Mouse (Mus musculus) heart, embryonic 10.5 days (tissue): ENCODE measurements at regions not wholly inside any gene's neighbourhood (a gene's known extent, or its start where the extent isn't known, plus 50 kb on each side); places are given as distances from the start of the nearest gene placed in this dataset.

Experiments used
- DNase-seq: peaks from one replicate; pipeline ENCODE4 v3.0.0-alpha.2; 2017; ENCODE audit warnings: low spot score
- H3K27ac ChIP-seq: fragments of 300-500 bp; sonication (generic); 2 replicates; pipeline ENCODE4 v1.5.1; 2016; ENCODE audit warnings: mild to moderate bottlenecking
- H3K27me3 ChIP-seq: fragments of 300-500 bp; sonication (generic); 2 replicates; pipeline ENCODE4 v1.6.1; 2016; ENCODE audit warnings: mild to moderate bottlenecking; ENCODE audit not compliant: poor library complexity, insufficient read depth, severe bottlenecking
- H3K36me3 ChIP-seq: fragments of 300-500 bp; sonication (generic); 2 replicates; pipeline ENCODE4 v1.6.1; 2016; ENCODE audit warnings: mild to moderate bottlenecking, moderate library complexity
- H3K4me1 ChIP-seq: fragments of 300-500 bp; sonication (generic); 2 replicates; pipeline ENCODE4 v1.6.1; 2016; ENCODE audit warnings: mild to moderate bottlenecking
- H3K4me3 ChIP-seq: fragments of 300-500 bp; sonication (generic); 2 replicates; pipeline ENCODE4 v1.5.1; 2016; ENCODE audit warnings: mild to moderate bottlenecking, moderate library complexity
- H3K9me3 ChIP-seq: fragments of 300-500 bp; sonication (generic); 2 replicates; pipeline ENCODE4 v1.6.1; 2016; ENCODE audit warnings: mild to moderate bottlenecking, moderate library complexity
- WGBS: fragments of 180-500 bp; shearing (Covaris S2); methylation state at CpG from one replicate; pipeline ENCODE4 v1.1.7; 2016; 5-methylcytosine and 5-hydroxymethylcytosine counted together

DNA sequence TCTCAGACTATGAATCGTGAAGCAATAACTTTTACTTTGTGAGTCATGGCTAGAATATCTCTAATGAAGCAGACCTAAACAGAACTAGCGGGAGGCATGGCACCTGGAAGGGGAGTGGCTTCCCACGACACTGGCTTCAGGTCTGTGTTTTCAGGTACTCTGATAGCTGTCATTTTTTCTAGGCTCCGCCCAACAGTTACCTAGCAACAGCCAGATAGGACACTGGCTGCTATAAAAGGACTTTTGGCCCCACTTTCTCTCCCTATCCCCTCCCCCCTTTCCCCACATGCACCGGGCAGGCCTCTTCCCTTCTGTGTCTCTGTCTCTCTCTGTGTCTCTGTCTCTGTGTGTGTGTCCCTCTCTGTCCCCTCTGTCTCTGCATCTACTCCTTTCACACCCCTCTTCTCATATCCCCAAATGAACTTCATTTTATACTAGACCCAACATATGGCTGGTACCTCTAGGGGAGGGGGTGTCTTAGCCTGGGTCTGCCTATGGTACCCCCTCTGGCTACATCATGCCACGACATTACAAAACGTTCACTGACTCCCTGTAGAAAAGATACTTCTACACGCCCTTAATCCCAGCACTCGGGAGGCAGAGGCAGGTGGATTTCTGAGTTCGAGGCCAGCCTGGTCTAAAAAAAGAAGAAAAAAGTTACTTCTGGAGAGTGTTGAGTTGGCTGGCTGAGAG is 132.3 kb downstream of the Pja2 start:
- no peak for DNase-seq

DNA sequence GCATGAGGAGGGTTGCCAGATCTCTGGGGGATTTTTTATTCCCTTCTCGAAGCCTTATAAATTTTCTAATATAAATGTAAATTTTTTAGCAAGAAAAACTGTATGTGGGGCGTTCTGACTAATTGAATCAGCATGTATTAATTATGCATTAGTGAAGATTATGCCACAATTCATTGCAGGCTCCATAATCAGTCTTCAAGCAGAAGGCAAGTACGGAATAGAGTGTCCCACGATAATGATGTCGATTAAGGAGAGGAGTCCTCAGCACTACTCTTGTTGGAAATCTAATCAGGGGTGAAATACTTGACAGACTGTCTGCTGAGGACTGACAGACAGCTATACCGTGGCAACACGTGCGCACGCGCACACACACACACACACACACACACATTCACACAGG is 135.3 kb downstream of the Pja2 start:
- DNase-seq, result no peak
- H3K27me3 ChIP-seq, result no peaks in the 10 kb centered on the region
- H3K4me1 ChIP-seq, result no peaks in the 10 kb centered on the region
- H3K27ac ChIP-seq, result no peak overlapping the region
- no peak overlapping the region for H3K4me3 ChIP-seq
- no peaks in the 10 kb centered on the region for H3K36me3 ChIP-seq
- H3K9me3 ChIP-seq, result no peaks in the 10 kb centered on the region
- WGBS, result 75% methylated on average over 10 of the region's 10 CpGs

More for the DNA sequence above, 132.3 kb downstream of the Pja2 start:
- no peaks in the 10 kb centered on the region for H3K27me3 ChIP-seq
- no peak overlapping the region for H3K27ac ChIP-seq
- no peaks in the 10 kb centered on the region for H3K36me3 ChIP-seq
- peaks cover 10% of the 10 kb centered on the region for H3K4me1 ChIP-seq
- H3K9me3 ChIP-seq, result no peaks in the 10 kb centered on the region
- WGBS, result 84% methylated on average over 10 of the region's 10 CpGs
- no peak overlapping the region for H3K4me3 ChIP-seq

DNA sequence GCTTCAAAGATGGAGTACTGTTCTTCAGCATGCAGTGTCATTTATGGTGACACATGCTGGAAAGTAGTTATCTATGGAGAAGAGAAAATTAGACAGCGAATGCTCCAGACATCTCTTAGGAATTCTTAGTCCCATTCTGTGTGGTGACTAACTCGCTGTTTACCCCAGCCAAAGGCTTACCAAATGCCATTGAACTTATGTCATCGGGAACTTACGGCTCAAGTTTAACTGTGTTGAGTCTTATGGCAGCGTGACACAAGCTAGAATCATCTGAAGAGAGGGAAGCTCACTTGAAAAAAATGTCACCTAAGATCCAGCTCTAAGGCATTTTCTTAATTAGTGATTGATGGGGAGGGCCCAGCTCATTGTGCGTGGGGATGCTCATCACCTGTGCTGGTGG is 138.7 kb downstream of the Pja2 start:
- Histone ChIP-seq H3K4me3 (no peak overlapping the region), H3K27me3 (no peaks in the 10 kb centered on the region), H3K9me3 (no peaks in the 10 kb centered on the region), H3K4me1 (no peaks in the 10 kb centered on the region), H3K36me3 (no peaks in the 10 kb centered on the region), H3K27ac (no peak overlapping the region)
- DNase-seq, result no peak
- WGBS, result 87% methylated on average over 6 of the region's 6 CpGs
